Mouse (Mus musculus) kidney, adult 2 months (tissue): Measurements from ENCODE around the gene Sema4b.

Experiments
- CTCF ChIP-seq: fragments of 200-500 bp; conservative IDR thresholded peaks from 2 replicates; pipeline ENCODE4 v1.5.1; 2011; ENCODE audit warnings: low read depth, mild to moderate bottlenecking, control low read depth, low read length, moderate library complexity, mixed read lengths; ENCODE audit not compliant: insufficient read depth, insufficient read length
- POLR2A ChIP-seq: fragments of 200-500 bp; IDR thresholded peaks from one replicate; pipeline ENCODE4 v1.6.1; 2011; ENCODE audit warnings: low read depth, low read length, control low read depth

DNA sequence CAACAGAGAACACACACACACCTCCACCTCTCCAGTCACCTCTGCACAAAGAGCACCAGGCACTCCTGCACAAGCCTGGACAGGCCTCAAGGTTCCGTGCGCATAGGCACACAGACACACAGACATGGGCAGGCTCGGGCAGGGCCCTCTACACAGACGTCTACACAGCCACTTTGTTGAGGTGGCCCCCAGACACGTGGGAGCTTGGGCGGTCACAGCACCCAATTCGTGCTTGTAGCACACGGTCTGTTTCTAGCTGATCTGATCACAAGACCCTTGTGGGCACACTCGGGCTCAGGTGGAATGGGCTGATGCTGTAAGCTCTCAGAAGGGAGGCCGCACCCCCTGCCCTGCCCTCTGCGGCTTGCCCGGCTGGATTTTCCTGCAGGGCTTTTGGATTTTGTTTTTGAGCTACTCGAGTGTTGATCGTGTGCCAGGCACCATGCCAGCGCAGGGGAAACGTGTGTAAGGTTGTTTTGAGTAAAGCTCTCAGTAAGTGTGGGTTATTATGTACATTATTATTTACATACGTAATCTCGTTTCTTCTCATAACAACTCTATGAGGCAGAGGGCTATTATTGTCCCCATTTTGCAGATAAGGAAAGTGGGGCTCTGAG is 21.5 kb downstream of the Sema4b start:
- TF ChIP-seq CTCF = no peak
- TF ChIP-seq POLR2A = no peak
